Mouse (Mus musculus) spleen, adult 12 weeks (tissue): Measurements from ENCODE around the gene Rnaseh1.

Experiments used
- DNase-seq: peaks from one replicate; pipeline ENCODE4 v3.0.0; 2022; ENCODE audit warnings: low spot score

Gene Rnaseh1

GRCm38 (mm10) chr12:28667287-28667686 is 17.9 kb downstream of the Rnaseh1 start:
- no peak for DNase-seq

- no peak for DNase-seq
Observed at GRCm38 (mm10) chr12:28674038-28674720, 24.8 kb downstream of the Rnaseh1 start.

- peak; percentile 59 for DNase-seq
Observed at GRCm38 (mm10) chr12:28675121-28675924, 25.9 kb downstream of the Rnaseh1 start, which contains the start of gene Adi1. TSS of gene Adi1 (plus strand) at chr12:28675231.

GRCm38 (mm10) chr12:28675925-28676209 is 26.5 kb downstream of the Rnaseh1 start:
- DNase-seq: no peak

DNA sequence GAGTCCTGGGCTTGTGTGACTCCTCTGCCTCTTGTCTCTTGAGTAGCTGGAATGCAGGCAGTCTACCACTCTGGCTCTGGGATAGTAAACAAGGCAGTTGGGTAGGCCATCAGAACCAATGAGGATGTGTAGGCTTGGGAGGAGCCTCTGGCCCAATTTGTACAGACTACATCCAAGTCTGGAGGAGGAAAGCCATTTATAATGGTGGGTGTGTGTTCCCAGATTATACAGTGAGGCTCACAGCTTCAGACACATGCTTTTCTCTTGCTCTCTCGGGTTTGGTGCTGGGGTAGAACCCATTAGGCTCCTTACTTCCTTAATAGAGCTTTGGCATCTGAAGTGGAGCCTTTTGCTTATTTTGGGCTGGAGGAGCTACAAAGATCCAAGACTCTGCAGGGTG is 35.3 kb downstream of the Rnaseh1 start:
- no peak for DNase-seq

DNA sequence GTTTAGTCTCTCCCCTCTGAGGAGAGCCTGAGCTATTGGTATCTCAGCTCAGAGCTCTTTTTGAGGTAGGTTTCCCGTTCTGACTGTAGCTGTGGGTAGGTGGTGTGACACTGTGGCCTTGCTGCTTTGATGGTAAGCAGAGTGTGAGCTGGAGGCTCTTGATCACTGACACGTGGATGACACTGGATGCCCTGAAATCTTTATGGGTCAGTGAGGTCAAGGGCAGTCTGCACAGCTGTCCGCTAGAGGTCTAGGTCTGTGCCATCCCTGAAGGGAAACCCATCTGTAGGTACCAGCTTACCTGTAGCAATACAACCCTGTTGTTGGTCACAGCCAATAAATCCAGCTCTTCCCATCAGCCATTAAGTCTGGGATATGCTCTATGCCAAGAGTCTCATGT is 36.4 kb downstream of the Rnaseh1 start:
- no peak for DNase-seq

GRCm38 (mm10) chr12:28686199-28686879 is 36.9 kb downstream of the Rnaseh1 start:
- DNase-seq: no peak

DNA sequence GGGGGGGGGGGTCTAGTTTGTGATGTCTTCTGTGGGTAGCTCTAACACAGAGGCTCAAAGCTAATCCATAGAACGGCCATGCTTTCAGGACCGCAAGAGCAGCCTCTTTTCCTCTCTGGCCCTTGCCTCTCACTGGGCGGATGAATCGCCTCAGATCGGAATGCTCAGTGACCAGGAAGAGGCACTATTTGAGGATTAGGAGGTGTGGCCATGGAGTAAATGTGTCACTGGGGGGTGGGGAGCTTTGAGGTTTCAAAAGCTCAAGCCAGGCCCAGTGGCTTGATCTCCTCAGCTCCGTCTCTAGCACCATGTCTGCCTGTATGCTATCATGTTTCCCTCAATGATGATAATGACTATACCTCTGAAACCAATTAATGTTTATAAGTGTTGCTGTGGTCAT is 39.6 kb downstream of the Rnaseh1 start:
- no peak for DNase-seq

- DNase-seq: no peak
Observed at GRCm38 (mm10) chr12:28690730-28691129, 41.3 kb downstream of the Rnaseh1 start.

DNA sequence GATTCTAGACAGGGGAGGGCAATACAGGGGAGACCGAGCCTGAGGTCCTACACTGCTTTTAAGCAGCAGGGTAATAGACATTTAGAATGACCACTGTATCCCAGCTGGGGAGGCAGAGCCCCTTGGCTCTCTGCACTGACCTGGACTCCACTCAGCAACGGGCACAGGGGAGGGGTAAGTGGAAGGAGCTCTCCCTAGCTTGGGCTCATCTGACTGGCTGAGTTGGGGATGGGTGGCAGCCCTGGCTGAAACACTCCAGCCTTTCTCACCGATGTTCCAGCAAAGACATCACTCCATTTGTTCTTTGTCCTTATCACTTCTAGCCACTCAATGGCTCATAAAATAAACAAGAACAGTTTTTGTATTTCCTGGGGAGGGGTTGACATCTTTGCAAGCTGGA is 44.3 kb downstream of the Rnaseh1 start:
- no peak for DNase-seq

GRCm38 (mm10) chr12:28694231-28694630 is 44.8 kb downstream of the Rnaseh1 start:
- DNase-seq: no peak

DNA sequence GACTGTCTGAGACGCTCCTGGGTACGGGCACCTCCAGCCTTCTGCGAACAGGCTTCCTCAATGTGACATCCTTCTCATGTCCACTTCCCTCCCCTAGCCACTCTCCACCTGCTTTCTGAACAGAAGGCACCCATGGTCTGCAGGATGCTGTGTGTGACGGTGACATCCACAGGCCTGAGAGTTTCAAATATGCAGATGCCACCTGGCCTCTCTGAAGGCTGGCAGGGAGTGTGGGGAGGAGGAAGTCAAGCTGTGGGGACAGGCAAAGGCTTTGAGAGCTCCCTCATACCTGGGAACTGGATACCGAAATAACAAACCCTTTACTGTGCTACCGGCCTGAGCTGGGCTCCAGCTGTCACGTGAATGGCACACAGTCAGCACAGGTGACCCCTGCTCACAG is 45.4 kb downstream of the Rnaseh1 start:
- no peak for DNase-seq

DNA sequence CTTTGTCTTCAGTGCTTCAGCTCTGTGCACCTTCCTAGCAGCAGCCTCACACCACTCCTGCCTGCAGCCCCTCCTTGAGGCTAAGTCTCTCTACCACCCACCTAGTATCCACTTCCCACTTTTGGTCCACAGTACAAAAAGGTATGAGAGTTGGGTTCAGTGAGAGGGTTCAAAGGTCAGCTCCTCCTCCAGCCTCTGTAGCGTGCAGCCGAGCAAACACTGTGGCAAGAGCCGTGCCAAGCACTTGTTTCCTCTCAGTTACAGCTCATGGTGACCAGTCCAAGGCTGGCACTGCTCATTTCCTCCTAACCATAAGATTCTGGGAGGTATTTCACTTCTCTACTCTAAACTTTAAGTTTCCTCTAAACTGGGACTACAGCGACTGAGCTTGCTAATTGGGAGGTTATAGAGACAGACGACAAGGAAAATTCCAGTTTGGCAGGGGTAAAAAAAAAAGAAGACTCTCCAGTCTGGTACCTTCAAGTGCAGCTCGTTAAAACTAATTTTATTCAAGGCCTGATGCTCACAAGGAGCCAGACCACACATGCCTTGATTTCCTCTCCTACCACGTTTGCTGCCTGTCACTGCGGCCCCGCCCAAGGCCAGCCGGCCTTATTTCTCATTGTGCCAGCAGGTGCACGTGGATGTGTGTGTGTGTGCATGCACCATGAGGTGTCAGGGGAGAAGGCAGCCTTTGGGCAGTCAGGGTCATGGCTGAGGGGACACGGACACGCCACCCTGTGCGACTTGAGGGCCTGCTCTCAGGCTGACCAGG is 48.6 kb downstream of the Rnaseh1 start:
- DNase-seq: no peak

DNA sequence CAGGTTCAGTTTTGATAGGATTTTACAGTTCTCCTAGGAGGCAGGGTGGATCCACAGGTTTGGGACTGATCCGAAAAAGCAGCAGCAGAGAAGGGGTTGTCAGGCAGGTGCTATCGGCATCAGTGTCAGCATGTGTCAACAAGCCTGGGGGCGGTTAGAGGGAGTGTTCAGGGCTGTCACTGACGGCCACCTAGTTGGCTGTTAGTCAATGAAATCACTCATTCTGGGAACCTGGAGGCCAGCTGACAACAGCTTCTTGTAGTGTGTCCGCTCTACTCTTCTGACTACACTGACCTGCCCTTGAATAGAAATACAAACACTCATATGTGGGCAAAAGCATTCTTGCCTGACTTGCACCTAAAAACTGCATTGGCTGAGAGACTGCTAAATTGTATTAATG is 49.7 kb downstream of the Rnaseh1 start:
- no peak for DNase-seq

DNA sequence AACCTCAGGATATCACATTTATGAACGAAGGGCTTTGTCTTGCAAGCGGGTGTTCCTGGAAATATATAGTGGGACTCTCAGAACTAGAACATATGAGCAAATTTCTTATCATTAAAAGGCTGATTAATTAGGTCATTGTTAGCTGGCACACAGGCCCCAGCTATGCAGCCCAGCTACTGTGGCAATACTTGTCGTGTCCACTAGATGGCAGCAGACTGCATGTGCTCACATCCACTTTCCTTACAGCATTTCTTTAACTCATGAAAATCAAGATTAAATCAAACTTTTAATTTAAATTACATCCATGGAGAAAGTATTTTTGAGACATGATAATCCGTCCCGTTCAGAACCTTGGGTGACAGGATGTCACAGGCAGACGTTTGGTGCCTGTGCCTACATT is 50.3 kb downstream of the Rnaseh1 start:
- peak; percentile 39 for DNase-seq

- DNase-seq: no peak
Observed at GRCm38 (mm10) chr12:28700101-28700511, 50.7 kb downstream of the Rnaseh1 start.

GRCm38 (mm10) chr12:28700561-28701025 is 51.2 kb downstream of the Rnaseh1 start:
- DNase-seq: no peak

GRCm38 (mm10) chr12:28701302-28701701 is 51.9 kb downstream of the Rnaseh1 start:
- no peak for DNase-seq

DNA sequence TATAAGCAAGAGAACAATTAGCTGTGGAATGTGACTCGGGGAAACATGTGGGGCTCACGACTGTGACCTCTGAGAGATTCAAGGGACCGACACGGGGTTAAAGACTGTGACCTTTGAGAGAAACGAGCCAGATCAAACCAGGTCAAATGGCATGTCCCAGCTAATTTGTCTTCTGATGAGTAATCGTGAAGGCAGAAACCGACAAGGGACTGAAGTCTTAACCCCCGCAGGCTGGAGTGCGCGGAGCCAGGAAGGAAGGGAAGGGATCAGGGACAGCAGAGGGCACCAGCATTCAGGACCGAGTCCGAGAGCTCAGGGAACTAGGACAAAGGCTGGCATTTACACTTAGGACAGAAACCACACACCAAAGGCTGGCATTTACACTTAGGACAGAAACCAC is 55.0 kb downstream of the Rnaseh1 start:
- DNase-seq: no peak

DNA sequence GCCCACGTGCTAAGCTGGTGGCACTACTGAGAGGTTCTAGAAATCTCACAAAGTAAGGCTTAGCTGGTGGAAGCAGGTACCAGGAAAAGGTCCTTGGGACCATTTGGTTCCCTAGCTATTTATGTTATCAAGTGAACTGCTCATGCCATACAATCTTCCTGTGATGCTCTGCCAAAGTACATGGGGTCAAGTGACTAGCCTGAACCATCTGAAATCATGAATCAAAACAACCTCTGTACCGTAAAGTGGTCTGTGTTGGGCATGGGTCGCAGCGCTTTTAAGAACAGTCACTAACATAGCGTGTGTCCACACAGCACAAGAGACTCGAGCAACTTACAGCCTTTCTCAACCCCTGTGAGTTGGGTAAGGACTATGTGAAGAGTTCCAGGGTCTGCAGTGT is 55.8 kb downstream of the Rnaseh1 start:
- no peak for DNase-seq

GRCm38 (mm10) chr12:28708154-28708553 is 58.8 kb downstream of the Rnaseh1 start:
- no peak for DNase-seq
